Mouse (Mus musculus) left cerebral cortex, adult 11 months (tissue): Measurements from ENCODE around the gene St3gal4.

Experiments used
- DNase-seq: peaks from one replicate; pipeline ENCODE4 v3.0.0; 2022; ENCODE audit warnings: low spot score

The St3gal4 gene

GRCm38 (mm10) chr9:35048449-35048848 is 70.6 kb downstream of the St3gal4 start:
- no peak for DNase-seq

GRCm38 (mm10) chr9:35045756-35046155 is 73.3 kb downstream of the St3gal4 start:
- no peak for DNase-seq

- DNase-seq = no peak
These were observed 74.0 kb downstream of the St3gal4 start for GRCm38 (mm10) chr9:35045031-35045531.

GRCm38 (mm10) chr9:35044458-35044857 is 74.6 kb downstream of the St3gal4 start:
- DNase-seq = no peak

GRCm38 (mm10) chr9:35043619-35044018 is 75.4 kb downstream of the St3gal4 start:
- DNase-seq = no peak

GRCm38 (mm10) chr9:35041493-35041892 is 77.6 kb downstream of the St3gal4 start:
- no peak for DNase-seq

- DNase-seq = no peak
These were observed 79.2 kb downstream of the St3gal4 start for GRCm38 (mm10) chr9:35039846-35040245.

- no peak for DNase-seq
These were observed 80.0 kb downstream of the St3gal4 start for GRCm38 (mm10) chr9:35038922-35039586.

- no peak for DNase-seq
These were observed 84.0 kb downstream of the St3gal4 start for GRCm38 (mm10) chr9:35035074-35035473.

GRCm38 (mm10) chr9:35032457-35032856 is 86.6 kb downstream of the St3gal4 start:
- DNase-seq = no peak

- no peak for DNase-seq
These were observed 88.2 kb downstream of the St3gal4 start for GRCm38 (mm10) chr9:35030823-35031222.

- DNase-seq = no peak
These were observed 91.6 kb downstream of the St3gal4 start for GRCm38 (mm10) chr9:35027382-35027997.

GRCm38 (mm10) chr9:35026897-35027311 is 92.2 kb downstream of the St3gal4 start:
- DNase-seq = no peak

GRCm38 (mm10) chr9:35026311-35026710 is 92.8 kb downstream of the St3gal4 start:
- DNase-seq = no peak

GRCm38 (mm10) chr9:35024591-35025496 is 94.2 kb downstream of the St3gal4 start:
- no peak for DNase-seq

GRCm38 (mm10) chr9:35021744-35022143 is 97.3 kb downstream of the St3gal4 start:
- DNase-seq = no peak

GRCm38 (mm10) chr9:35020015-35020653 is 98.9 kb downstream of the St3gal4 start:
- DNase-seq = no peak

- DNase-seq = peak; percentile 62
These were observed 99.7 kb downstream of the St3gal4 start for GRCm38 (mm10) chr9:35019372-35019771.

GRCm38 (mm10) chr9:35018056-35018455 is 101.0 kb downstream of the St3gal4 start:
- DNase-seq = no peak

- DNase-seq = peak; percentile 66
These were observed 101.5 kb downstream of the St3gal4 start for GRCm38 (mm10) chr9:35017563-35017962.

- DNase-seq = no peak
These were observed 102.3 kb downstream of the St3gal4 start for GRCm38 (mm10) chr9:35016762-35017161.
